Mouse (Mus musculus): ENCODE measurements around the gene Kcna5.

DNA sequence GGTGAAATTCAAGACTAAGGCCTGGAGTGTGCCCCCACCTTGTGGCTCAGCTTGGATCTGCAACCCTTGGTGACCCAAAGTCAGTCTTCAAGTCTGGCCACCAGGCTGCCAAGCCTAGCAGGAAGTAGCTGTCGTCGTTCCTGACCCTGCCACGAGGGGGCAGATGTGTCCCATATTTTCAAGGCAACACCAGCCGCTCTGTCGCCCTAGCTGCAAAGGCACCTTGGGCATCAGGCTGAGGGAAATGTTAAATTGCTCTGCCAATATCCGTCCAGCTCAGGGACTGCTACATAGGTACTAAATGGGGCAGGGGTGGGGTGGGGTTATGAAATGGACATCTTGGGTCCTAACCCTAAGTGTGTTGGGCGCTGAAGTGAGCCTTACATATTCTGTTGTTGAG is 28.7 kb upstream of the Kcna5 start:
- no peak for TF ChIP-seq POLR2A (IDR thresholded peaks at IDR 0.05; ENCODE audit: extremely low read depth, insufficient read depth, low read length)
- peak; percentile 97 for TF ChIP-seq CTCF (IDR thresholded peaks at IDR 0.05; ENCODE audit: low read depth, low read length)

Measured in liver, adult 2 months (tissue).